ENCODE assay signal across 8 mouse cellular contexts in the genomic region with DNA sequence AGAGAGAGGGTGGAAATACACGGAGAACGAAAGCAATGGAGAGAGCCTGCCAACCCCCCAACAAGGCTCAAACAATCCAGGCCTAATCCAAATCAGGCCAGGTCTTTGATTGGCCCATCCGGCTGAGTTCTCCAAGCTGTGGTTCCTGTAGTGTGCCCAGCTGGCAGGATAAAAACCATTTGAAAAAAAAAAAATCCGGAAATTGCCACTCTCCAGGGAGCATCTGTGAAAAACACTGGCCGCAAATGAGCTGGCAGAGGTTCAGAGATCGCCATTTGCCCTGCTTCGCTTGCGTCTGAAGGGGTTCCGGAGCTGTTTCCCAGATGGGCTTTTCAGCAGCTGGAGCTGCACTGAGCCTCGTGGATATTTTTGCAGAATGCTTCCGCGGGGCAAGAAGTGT.
DNase-seq lines count a peak whose midpoint lies in the region; ATAC-seq and TF ChIP-seq lines count a peak whose summit lies in the region.
"Had no signal": no experiment of that assay in that cellular context is flagged by ENCODE, and none has a peak within 500 bp of the region (broad histone marks: within the 10 kb centered on the region; RNA-seq: fewer than 3 reads in every experiment).

No protein-coding gene starts in this region.

- WGBS in thymus, adult 2 months: 92% methylated on average over 12 of the region's 12 CpGs

- TF ChIP-seq CTCF in thymus, adult 2 months (IDR thresholded peaks at IDR 0.05; ENCODE audit: borderline replicate concordance, control insufficient read depth, extremely low read depth, insufficient read depth, low read length, poor library complexity): no peak

- H3K27ac ChIP-seq in thymus, adult 2 months (ENCODE audit: control insufficient read depth, insufficient read depth, low read length): no peak overlapping the region
- H3K27ac ChIP-seq: liver, embryonic 15.5 days had no signal

- DNase-seq in Muller cell, postnatal 12 days (ENCODE audit: inconsistent ontology term): peak; percentile 31
- peak; percentile 22 for DNase-seq in brain, embryonic 18.5 days (ENCODE audit: low read depth, low spot score)
- peak; percentile 15 to 21 for DNase-seq in left cerebral cortex, adult 18-20 months (ENCODE audit: low spot score in 2 of 2)
- no peak for DNase-seq in thymus, postnatal 25 days
- no peak for DNase-seq in thymus, adult 2 months

- no peaks in the 10 kb centered on the region for H3K36me3 ChIP-seq in thymus, adult 2 months (ENCODE audit: control insufficient read depth, insufficient read depth, low read length)
- H3K36me3 ChIP-seq: liver, embryonic 15.5 days had no signal

- H3K4me3 ChIP-seq in thymus, adult 2 months (ENCODE audit: control insufficient read depth, insufficient read depth, low read length): no peak overlapping the region
- H3K4me3 ChIP-seq: liver, embryonic 15.5 days had no signal

- peak; percentile 76 for ATAC-seq in frontal cortex, adult (ENCODE audit: low TSS enrichment)
- ATAC-seq in megakaryocyte, adult 5-6 weeks (ENCODE audit: poor library complexity, severe bottlenecking): no peak

- H3K4me1 ChIP-seq in thymus, adult 2 months (replicated peaks; ENCODE audit: control insufficient read depth, insufficient read depth, low read length): no peaks in the 10 kb centered on the region

- TF ChIP-seq POLR2A in thymus, adult 2 months (IDR thresholded peaks at IDR 0.05; ENCODE audit: control insufficient read depth, extremely low read depth, insufficient read depth, low read length, poor library complexity): no peak

- H3K27me3 ChIP-seq in thymus, adult 2 months (ENCODE audit: control insufficient read depth, insufficient read depth, low read length): no peaks in the 10 kb centered on the region
- H3K27me3 ChIP-seq: liver, embryonic 15.5 days had no signal

Comparison
In these comparisons a context has a peak if more than half of its experiments do, and no peak if none do; other contexts are left out.
1. DNase-seq: peak in Muller cell, postnatal 12 days (single experiment), brain, embryonic 18.5 days (single experiment) and left cerebral cortex, adult 18-20 months (2 of 2); none in thymus, postnatal 25 days (single experiment) and thymus, adult 2 months (single experiment).